Mouse (Mus musculus) CH12.LX (cell line): ENCODE measurements at regions not wholly inside any gene's neighbourhood (a gene's known extent, or its start where the extent isn't known, plus 50 kb on each side); places are given as distances from the start of the nearest gene placed in this dataset.

Experiments
- DNase-seq: peaks from one replicate; pipeline ENCODE4 v3.0.0-alpha.2; 2013; ENCODE audit errors: extremely low read depth
- H3K27ac ChIP-seq: 2 replicates; pipeline ENCODE4 v1.5.1; 2012; ENCODE audit warnings: low read depth, mild to moderate bottlenecking, control low read depth, moderate library complexity; ENCODE audit not compliant: insufficient read depth
- H3K27me3 ChIP-seq: replicated peaks from 2 replicates; pipeline ENCODE3; 2012; ENCODE audit warnings: inconsistent platforms
- H3K36me3 ChIP-seq, 2 experiments: replicated peaks in 1 of 2; 2 replicates each; pipeline versions ENCODE3 to v1.6.1; 2012; ENCODE audit warnings: inconsistent platforms in 1 of 2, low read length in 1 of 2, mild to moderate bottlenecking in 1 of 2, mixed read lengths in 1 of 2, moderate library complexity in 1 of 2; ENCODE audit not compliant: control insufficient read depth in 1 of 2, insufficient read depth in 1 of 2
- H3K4me1 ChIP-seq, 2 experiments: 2 replicates each; pipeline ENCODE4 v1.6.1; 2012; ENCODE audit warnings: inconsistent platforms in 1 of 2, moderate library complexity in 1 of 2; ENCODE audit not compliant: insufficient read depth in 2 of 2, control insufficient read depth in 1 of 2
- H3K4me2 ChIP-seq: 2 replicates; pipeline ENCODE4 v1.6.1; 2012; ENCODE audit warnings: low read depth, mild to moderate bottlenecking, control low read depth; ENCODE audit not compliant: poor library complexity, insufficient read depth, severe bottlenecking
- H3K4me3 ChIP-seq, 3 experiments: fragments of 150-350 bp in 1 of 3; sonication (generic) in 1 of 3; replicated peaks in 1 of 3; 2 replicates each; pipeline versions ENCODE3 to v1.5.1; 2011 to 2012; ENCODE audit warnings: low read depth in 2 of 3, low read length in 2 of 3, mild to moderate bottlenecking in 2 of 3, moderate library complexity in 2 of 3, control low read depth in 1 of 3, improper control_type of control experiment in 1 of 3, inconsistent platforms in 1 of 3, mixed read lengths in 1 of 3; ENCODE audit not compliant: poor library complexity in 1 of 3
- H3K79me2 ChIP-seq: replicated peaks from 2 replicates; pipeline ENCODE4 v1.6.1; 2012; ENCODE audit warnings: mild to moderate bottlenecking, moderate library complexity; ENCODE audit not compliant: control insufficient read depth, poor library complexity, insufficient read depth, severe bottlenecking; ENCODE audit errors: extremely low read depth
- H3K9ac ChIP-seq: 2 replicates; pipeline ENCODE4 v1.6.1; 2012; ENCODE audit warnings: low read depth, mild to moderate bottlenecking, control low read depth, moderate library complexity; ENCODE audit not compliant: insufficient read depth
- H3K9me3 ChIP-seq: replicated peaks from 2 replicates; pipeline ENCODE3; 2012; ENCODE audit warnings: low read length, inconsistent platforms, mixed read lengths
- CHD1 ChIP-seq: IDR thresholded peaks from 2 replicates; pipeline ENCODE4 v1.6.1; 2012; ENCODE audit warnings: low read depth, low read length, improper control_type of control experiment, inconsistent platforms
- E2F4 ChIP-seq: IDR thresholded peaks from 2 replicates; pipeline ENCODE4 v1.6.1; 2011; ENCODE audit warnings: low read depth, low read length, improper control_type of control experiment; ENCODE audit not compliant: insufficient replicate concordance
- GABPA ChIP-seq: IDR thresholded peaks from 2 replicates; pipeline ENCODE4 v1.6.1; 2012; ENCODE audit warnings: low read depth, low read length, improper control_type of control experiment, inconsistent platforms; ENCODE audit not compliant: insufficient replicate concordance
- HCFC1 ChIP-seq: IDR thresholded peaks from 2 replicates; pipeline ENCODE4 v1.6.1; 2012; ENCODE audit warnings: low read depth, mild to moderate bottlenecking, inconsistent platforms, low read length, improper control_type of control experiment
- IRF4 ChIP-seq: IDR thresholded peaks from 2 replicates; pipeline ENCODE4 v1.6.1; 2014; ENCODE audit warnings: low read depth, mild to moderate bottlenecking, inconsistent platforms, low read length, improper control_type of control experiment
- JUND ChIP-seq: conservative IDR thresholded peaks from 2 replicates; pipeline ENCODE4 v1.6.1; 2011; ENCODE audit warnings: low read depth, low read length, improper control_type of control experiment
- KAT2A ChIP-seq: IDR thresholded peaks from 2 replicates; pipeline ENCODE4 v1.6.1; 2012; ENCODE audit warnings: low read length, improper control_type of control experiment, inconsistent platforms; ENCODE audit not compliant: insufficient replicate concordance
- MAFK ChIP-seq: IDR thresholded peaks from 2 replicates; pipeline ENCODE4 v1.6.1; 2011; ENCODE audit warnings: low read length, improper control_type of control experiment; ENCODE audit not compliant: insufficient replicate concordance
- MAX ChIP-seq: IDR thresholded peaks from 2 replicates; pipeline ENCODE4 v1.6.1; 2011; ENCODE audit warnings: low read length, improper control_type of control experiment
- MAZ ChIP-seq: IDR thresholded peaks from 2 replicates; pipeline ENCODE4 v1.6.1; 2012; ENCODE audit warnings: low read depth, mild to moderate bottlenecking, inconsistent platforms, low read length, improper control_type of control experiment, moderate library complexity
- MEF2A ChIP-seq: IDR thresholded peaks from 2 replicates; pipeline ENCODE4 v1.6.1; 2014; ENCODE audit warnings: low read depth, mild to moderate bottlenecking, inconsistent platforms, low read length, improper control_type of control experiment, borderline replicate concordance
- MYC ChIP-seq: IDR thresholded peaks from 2 replicates; pipeline ENCODE4 v1.6.1; 2011; ENCODE audit warnings: low read depth, mild to moderate bottlenecking, improper control_type of control experiment, low read length
- NRF1 ChIP-seq: IDR thresholded peaks from 2 replicates; pipeline ENCODE4 v1.6.1; 2014; ENCODE audit warnings: low read depth, mild to moderate bottlenecking, inconsistent platforms, low read length, improper control_type of control experiment, moderate library complexity
- PAX5 ChIP-seq: IDR thresholded peaks from 2 replicates; pipeline ENCODE4 v1.6.1; 2012; ENCODE audit warnings: low read length, inconsistent platforms, mixed read lengths
- POLR2A ChIP-seq: IDR thresholded peaks from 2 replicates; pipeline ENCODE4 v1.6.1; 2011; ENCODE audit warnings: low read depth, mild to moderate bottlenecking, improper control_type of control experiment, low read length
- POLR2AphosphoS2 ChIP-seq: IDR thresholded peaks from 2 replicates; pipeline ENCODE4 v1.6.1; 2011; ENCODE audit warnings: low read depth, low read length, improper control_type of control experiment
- RAD21 ChIP-seq: IDR thresholded peaks from 2 replicates; pipeline ENCODE4 v1.6.1; 2011; ENCODE audit warnings: low read depth, mild to moderate bottlenecking, low read length, improper control_type of control experiment, moderate library complexity
- SMC3 ChIP-seq: IDR thresholded peaks from 2 replicates; pipeline ENCODE4 v1.6.1; 2011; ENCODE audit warnings: low read depth, low read length, improper control_type of control experiment
- TBP ChIP-seq: conservative IDR thresholded peaks from 2 replicates; pipeline ENCODE4 v1.6.1; 2011; ENCODE audit warnings: low read depth, low read length, improper control_type of control experiment
- TCF12 ChIP-seq: IDR thresholded peaks from 2 replicates; pipeline ENCODE4 v1.6.1; 2014; ENCODE audit warnings: low read depth, mild to moderate bottlenecking, inconsistent platforms, low read length, improper control_type of control experiment
- UBTF ChIP-seq: IDR thresholded peaks from 2 replicates; pipeline ENCODE4 v1.6.1; 2012; ENCODE audit warnings: low read depth, mild to moderate bottlenecking, inconsistent platforms, low read length, improper control_type of control experiment, moderate library complexity
- USF2 ChIP-seq: conservative IDR thresholded peaks from 2 replicates; pipeline ENCODE4 v1.6.1; 2011; ENCODE audit warnings: low read depth, low read length, improper control_type of control experiment
- ZC3H11A ChIP-seq: IDR thresholded peaks from 2 replicates; pipeline ENCODE4 v1.6.1; 2012; ENCODE audit warnings: low read depth, mild to moderate bottlenecking, inconsistent platforms, low read length, improper control_type of control experiment
- ZKSCAN1 ChIP-seq: IDR thresholded peaks from 2 replicates; pipeline ENCODE4 v1.6.1; 2012; ENCODE audit warnings: low read depth, inconsistent platforms, low read length, improper control_type of control experiment, borderline replicate concordance
- ZMIZ1 ChIP-seq: IDR thresholded peaks from 2 replicates; pipeline ENCODE4 v1.6.1; 2012; ENCODE audit warnings: low read depth, mild to moderate bottlenecking, inconsistent platforms, low read length, improper control_type of control experiment
- ZNF384 ChIP-seq: IDR thresholded peaks from 2 replicates; pipeline ENCODE4 v1.6.1; 2012; ENCODE audit warnings: low read depth, low read length, improper control_type of control experiment, inconsistent platforms
- dilution Hi-C: fragments of 300-500 bp; cut with MboI; formaldehyde crosslinking; loops from 2 replicates; pipeline ENCODE4 v1.14.3; 2020; ENCODE audit warnings: low sequenced_read_pairs; ENCODE audit not compliant: extremely low pct_unique_long_range_greater_than_20kb, extremely low pct_ligation_motif_present
- in situ Hi-C: fragments of 300-500 bp; cut with MboI; formaldehyde crosslinking; loops from 3 replicates; pipeline ENCODE4 v1.14.3; 2019; ENCODE audit warnings: low sequenced_read_pairs, low pct_ligation_motif_present, low pct_unique_long_range_greater_than_20kb, mixed read lengths

GRCm38 (mm10) chr11:39550066-39550465, 1144.9 kb downstream of the Mat2b start:
- H3K9me3 ChIP-seq = peaks cover 34% of the 10 kb centered on the region
- no peak overlapping the region for H3K4me3 ChIP-seq
- H3K27me3 ChIP-seq = no peaks in the 10 kb centered on the region
- H3K79me2 ChIP-seq = no peaks in the 10 kb centered on the region
- in situ Hi-C loops = no loop called here
- H3K9ac ChIP-seq = no peak overlapping the region
- dilution Hi-C loops = no loop called here
- H3K27ac ChIP-seq = no peak overlapping the region
- no peak overlapping the region for H3K4me2 ChIP-seq
- H3K4me1 ChIP-seq = no peaks in the 10 kb centered on the region
- TF ChIP-seq PAX5 (no peak), E2F4 (no peak), TBP (no peak), ZMIZ1 (no peak), MAX (no peak), MEF2A (no peak), JUND (no peak), UBTF (no peak), CHD1 (no peak), POLR2AphosphoS2 (no peak), MAFK (no peak), ZKSCAN1 (no peak), MYC (no peak)
- TF ChIP-seq, all 38 proteins: peak for 0
- H3K36me3 ChIP-seq = no peaks in the 10 kb centered on the region
- DNase-seq = no peak

- Histone ChIP-seq H3K4me1 (no peaks in the 10 kb centered on the region), H3K4me3 (no peak overlapping the region), H3K9ac (no peak overlapping the region), H3K4me2 (no peak overlapping the region), H3K9me3 (peaks cover 15% of the 10 kb centered on the region), H3K27ac (no peak overlapping the region), H3K79me2 (no peaks in the 10 kb centered on the region), H3K36me3 (no peaks in the 10 kb centered on the region), H3K27me3 (no peaks in the 10 kb centered on the region)
- DNase-seq = no peak
- in situ Hi-C loops = no loop called here
- no peak for TF ChIP-seq MEF2A
- TF ChIP-seq KAT2A = no peak
- no peak for TF ChIP-seq MYC
- no peak for TF ChIP-seq SMC3
- TF ChIP-seq NRF1 = no peak
- TF ChIP-seq ZMIZ1 = no peak
- no peak for TF ChIP-seq MAX
- TF ChIP-seq MAZ = no peak
- TF ChIP-seq ZKSCAN1 = no peak
- no peak for TF ChIP-seq GABPA
- no peak for TF ChIP-seq ZC3H11A
- TF ChIP-seq JUND = no peak
- no peak for TF ChIP-seq POLR2A
- TF ChIP-seq HCFC1 = no peak
- no peak for TF ChIP-seq USF2
- TF ChIP-seq ZNF384 = no peak
- no peak for TF ChIP-seq CHD1
- TF ChIP-seq TCF12 = no peak
- no peak for TF ChIP-seq IRF4
- no peak for TF ChIP-seq RAD21
- dilution Hi-C loops = no loop called here
These were observed 1169.9 kb downstream of the Mat2b start for GRCm38 (mm10) chr11:39524866-39525649.
